Mouse (Mus musculus): ENCODE measurements around the gene Anxa11. TPM values are rescaled to one million over a fixed set of nuclear protein-coding genes. Genes with fewer than 3 reads are reported as not detected.
"Not testable (repeated sequence)": the region's sequence is repeated elsewhere in the genome, so short reads cannot be mapped to it uniquely, and the experiment has no call there.

Gene Anxa11
- polyA plus RNA-seq, 1 experiment from 2014 or later, result 65.8 TPM

DNA sequence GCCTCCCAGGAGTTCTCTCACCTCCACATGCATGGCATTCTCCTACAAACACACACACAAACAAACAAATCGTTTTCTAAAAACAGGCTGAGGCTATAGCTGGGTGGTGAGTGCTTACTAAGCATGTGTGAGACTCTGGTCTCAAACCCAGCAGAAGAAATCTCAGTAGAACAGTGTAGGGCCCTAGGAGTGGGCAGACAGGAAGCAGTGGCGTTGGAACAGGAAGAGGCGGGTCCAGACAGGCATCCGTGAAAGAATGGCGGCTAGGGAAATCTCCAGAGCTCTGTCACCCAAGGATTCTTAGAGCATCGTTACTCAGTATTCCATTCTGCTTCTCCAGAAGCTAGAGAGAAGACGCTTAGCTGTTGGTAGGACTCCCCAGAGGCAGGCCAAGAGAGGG is 35.4 kb upstream of the Anxa11 start:
- WGBS, result 89% methylated on average over 7 of the region's 7 CpGs
- Histone ChIP-seq H3K4me2 (replicated peaks; ENCODE audit: low read depth, low read length) (no peak overlapping the region), H3K27ac (ENCODE audit: low read length) (no peak overlapping the region), H3K27me3 (ENCODE audit: insufficient read depth, low read length) (no peaks in the 10 kb centered on the region), H3K4me1 (ENCODE audit: insufficient read depth, low read length) (peaks cover 25% of the 10 kb centered on the region), H3K36me3 (ENCODE audit: insufficient read depth, low read length) (no peaks in the 10 kb centered on the region), H3K9me3 (ENCODE audit: low read length) (no peaks in the 10 kb centered on the region), H3K4me3 (ENCODE audit: low read length) (no peak overlapping the region), H3K9ac (replicated peaks; ENCODE audit: low read length) (no peak overlapping the region)
- no peak for ATAC-seq (ENCODE audit: low FRiP score, low TSS enrichment)

DNA sequence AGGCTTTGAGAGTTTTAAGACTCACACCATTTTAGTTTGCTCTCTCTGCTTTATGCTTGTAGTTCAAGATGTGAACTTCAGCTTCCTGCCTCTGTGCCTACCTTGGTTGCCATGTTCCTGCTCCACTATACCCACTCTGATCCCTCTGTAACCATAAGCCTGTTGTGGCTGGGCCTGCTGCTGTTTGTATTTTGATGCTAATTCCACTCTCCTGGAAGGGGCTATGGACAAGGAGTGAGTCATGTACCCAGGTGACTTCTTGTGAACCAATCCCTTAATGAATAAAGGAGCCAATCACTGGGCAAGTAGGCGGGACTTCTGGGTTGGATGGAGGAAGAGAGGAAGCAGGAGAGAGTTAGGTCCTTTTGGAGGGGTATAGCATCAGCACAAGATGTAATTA is 30.9 kb upstream of the Anxa11 start:
- not testable (repeated sequence) for H3K4me2 ChIP-seq (replicated peaks; ENCODE audit: low read depth, low read length); H3K4me1 ChIP-seq (ENCODE audit: insufficient read depth, low read length); H3K4me3 ChIP-seq (ENCODE audit: low read length); H3K9me3 ChIP-seq (ENCODE audit: low read length); H3K27ac ChIP-seq (ENCODE audit: low read length); ATAC-seq (ENCODE audit: low FRiP score, low TSS enrichment); H3K36me3 ChIP-seq (ENCODE audit: insufficient read depth, low read length); H3K9ac ChIP-seq (replicated peaks; ENCODE audit: low read length); H3K27me3 ChIP-seq (ENCODE audit: insufficient read depth, low read length)
- WGBS, result 68% methylated on average over 1 of the region's 1 CpGs

DNA sequence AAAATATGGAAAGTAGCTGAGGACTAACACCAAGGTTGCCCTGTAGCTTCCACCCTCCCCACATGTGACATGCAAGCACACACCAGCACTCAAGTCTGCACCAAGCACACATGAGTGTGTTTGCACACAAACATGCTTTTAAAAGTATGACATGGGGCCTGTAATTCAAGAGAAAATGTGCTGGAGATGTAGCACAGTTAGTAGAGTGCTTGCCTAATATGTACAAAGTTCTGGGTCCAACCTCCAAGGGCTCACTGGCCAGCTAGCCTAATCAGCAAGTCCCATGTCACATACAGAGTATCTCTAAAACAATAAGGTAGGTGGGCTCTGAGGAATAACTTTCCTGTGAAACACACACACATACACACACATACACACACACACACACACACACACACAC is 27.8 kb upstream of the Anxa11 start:
- no peak overlapping the region for H3K4me3 ChIP-seq (ENCODE audit: low read length)
- no peak for ATAC-seq (ENCODE audit: low FRiP score, low TSS enrichment)
- 0 out of 2 replicates have a peak, but pooled peaks cover 3% of the 10 kb centered on the region for H3K4me1 ChIP-seq (ENCODE audit: insufficient read depth, low read length)
- H3K27me3 ChIP-seq (ENCODE audit: insufficient read depth, low read length), result no peaks in the 10 kb centered on the region
- no peaks in the 10 kb centered on the region for H3K9me3 ChIP-seq (ENCODE audit: low read length)
- H3K27ac ChIP-seq (ENCODE audit: low read length), result no peak overlapping the region
- H3K36me3 ChIP-seq (ENCODE audit: insufficient read depth, low read length), result no peaks in the 10 kb centered on the region
- no peak overlapping the region for H3K4me2 ChIP-seq (replicated peaks; ENCODE audit: low read depth, low read length)
- H3K9ac ChIP-seq (replicated peaks; ENCODE audit: low read length), result no peak overlapping the region

DNA sequence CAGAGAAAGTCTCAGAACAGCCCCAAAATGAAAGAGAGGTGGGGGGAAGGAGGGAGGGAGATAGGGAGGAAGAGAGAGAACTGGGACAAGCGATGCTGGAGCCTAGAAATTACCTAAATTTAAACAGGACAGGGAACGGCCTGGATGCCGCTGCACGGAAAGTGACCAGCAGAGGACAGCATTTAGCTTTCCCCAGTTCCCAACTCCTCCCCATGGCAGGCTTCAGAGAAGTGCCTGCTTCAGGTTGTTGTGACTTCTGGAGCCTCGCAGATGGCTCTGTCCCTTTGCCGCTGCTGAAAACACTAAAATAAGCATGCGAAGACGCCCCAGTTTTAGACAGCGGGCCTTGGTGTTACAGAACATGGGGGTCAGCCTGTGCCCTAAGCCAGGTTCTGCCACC is 25.5 kb upstream of the Anxa11 start:
- no peaks in the 10 kb centered on the region for H3K36me3 ChIP-seq (ENCODE audit: insufficient read depth, low read length)
- H3K4me1 ChIP-seq (ENCODE audit: insufficient read depth, low read length), result 0 out of 2 replicates have a peak, but pooled peaks cover 3% of the 10 kb centered on the region
- H3K27ac ChIP-seq (ENCODE audit: low read length), result no peak overlapping the region
- no peak overlapping the region for H3K4me3 ChIP-seq (ENCODE audit: low read length)
- no peak overlapping the region for H3K4me2 ChIP-seq (replicated peaks; ENCODE audit: low read depth, low read length)
- WGBS, result 8% methylated on average over 9 of the region's 9 CpGs
- no peaks in the 10 kb centered on the region for H3K27me3 ChIP-seq (ENCODE audit: insufficient read depth, low read length)
- peak; percentile 65 for ATAC-seq (ENCODE audit: low FRiP score, low TSS enrichment)
- no peaks in the 10 kb centered on the region for H3K9me3 ChIP-seq (ENCODE audit: low read length)
- H3K9ac ChIP-seq (replicated peaks; ENCODE audit: low read length), result no peak overlapping the region

- Histone ChIP-seq H3K4me3 (ENCODE audit: low read length) (no peak overlapping the region), H3K27me3 (ENCODE audit: insufficient read depth, low read length) (no peaks in the 10 kb centered on the region), H3K9ac (replicated peaks; ENCODE audit: low read length) (no peak overlapping the region), H3K4me2 (replicated peaks; ENCODE audit: low read depth, low read length) (no peak overlapping the region), H3K27ac (ENCODE audit: low read length) (no peak overlapping the region), H3K4me1 (ENCODE audit: insufficient read depth, low read length) (0 out of 2 replicates have a peak, but pooled peaks cover 5% of the 10 kb centered on the region), H3K9me3 (ENCODE audit: low read length) (no peaks in the 10 kb centered on the region), H3K36me3 (ENCODE audit: insufficient read depth, low read length) (no peaks in the 10 kb centered on the region)
- 76% methylated on average over 1 of the region's 1 CpGs for WGBS
- no peak for ATAC-seq (ENCODE audit: low FRiP score, low TSS enrichment)
Measured at GRCm38 (mm10) chr14:25822584-25822983, 19.4 kb upstream of the Anxa11 start.

DNA sequence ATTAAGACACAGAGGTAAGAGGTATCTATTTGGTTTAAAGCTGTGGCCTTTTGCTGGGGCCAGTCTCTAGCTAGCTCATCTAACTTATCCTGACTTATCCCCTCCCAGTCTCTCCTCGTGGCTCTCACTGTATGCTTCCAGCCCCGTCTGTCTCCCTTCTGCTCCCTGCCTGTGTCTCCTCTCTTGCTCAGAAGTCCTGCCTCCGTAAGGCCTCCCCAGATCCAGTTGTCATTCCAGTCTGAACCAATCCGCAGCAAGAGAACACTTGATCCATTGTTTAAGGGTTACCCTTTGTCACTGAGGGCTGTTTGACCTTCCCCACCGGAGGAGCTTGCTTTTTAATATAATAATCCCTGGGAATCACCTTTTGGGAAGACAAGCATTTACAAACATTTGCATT is 17.0 kb upstream of the Anxa11 start:
- Histone ChIP-seq H3K4me1 (ENCODE audit: insufficient read depth, low read length) (0 out of 2 replicates have a peak, but pooled peaks cover 5% of the 10 kb centered on the region), H3K9me3 (ENCODE audit: low read length) (no peaks in the 10 kb centered on the region), H3K9ac (replicated peaks; ENCODE audit: low read length) (no peak overlapping the region), H3K4me3 (ENCODE audit: low read length) (no peak overlapping the region), H3K36me3 (ENCODE audit: insufficient read depth, low read length) (no peaks in the 10 kb centered on the region), H3K27me3 (ENCODE audit: insufficient read depth, low read length) (no peaks in the 10 kb centered on the region), H3K4me2 (replicated peaks; ENCODE audit: low read depth, low read length) (no peak overlapping the region), H3K27ac (ENCODE audit: low read length) (no peak overlapping the region)
- no peak for ATAC-seq (ENCODE audit: low FRiP score, low TSS enrichment)
- WGBS, result 66% methylated on average over 5 of the region's 5 CpGs

GRCm38 (mm10) chr14:25825880-25826626 is 15.9 kb upstream of the Anxa11 start:
- H3K27me3 ChIP-seq (ENCODE audit: insufficient read depth, low read length), result no peaks in the 10 kb centered on the region
- 0 out of 2 replicates have a peak, but pooled peaks cover 5% of the 10 kb centered on the region for H3K4me1 ChIP-seq (ENCODE audit: insufficient read depth, low read length)
- no peak overlapping the region for H3K27ac ChIP-seq (ENCODE audit: low read length)
- H3K4me3 ChIP-seq (ENCODE audit: low read length), result no peak overlapping the region
- no peak overlapping the region for H3K4me2 ChIP-seq (replicated peaks; ENCODE audit: low read depth, low read length)
- no peaks in the 10 kb centered on the region for H3K36me3 ChIP-seq (ENCODE audit: insufficient read depth, low read length)
- 78% methylated on average over 11 of the region's 11 CpGs for WGBS
- no peak overlapping the region for H3K9ac ChIP-seq (replicated peaks; ENCODE audit: low read length)
- H3K9me3 ChIP-seq (ENCODE audit: low read length), result no peaks in the 10 kb centered on the region
- no peak for ATAC-seq (ENCODE audit: low FRiP score, low TSS enrichment)

- H3K9ac ChIP-seq (replicated peaks; ENCODE audit: low read length), result no peak overlapping the region
- no peaks in the 10 kb centered on the region for H3K36me3 ChIP-seq (ENCODE audit: insufficient read depth, low read length)
- no peak overlapping the region for H3K4me3 ChIP-seq (ENCODE audit: low read length)
- H3K4me1 ChIP-seq (ENCODE audit: insufficient read depth, low read length), result 0 out of 2 replicates have a peak, but pooled peaks cover 5% of the 10 kb centered on the region
- no peak overlapping the region for H3K4me2 ChIP-seq (replicated peaks; ENCODE audit: low read depth, low read length)
- WGBS, result 80% methylated on average over 2 of the region's 2 CpGs
- H3K27ac ChIP-seq (ENCODE audit: low read length), result no peak overlapping the region
- H3K27me3 ChIP-seq (ENCODE audit: insufficient read depth, low read length), result no peaks in the 10 kb centered on the region
- no peaks in the 10 kb centered on the region for H3K9me3 ChIP-seq (ENCODE audit: low read length)
- no peak for ATAC-seq (ENCODE audit: low FRiP score, low TSS enrichment)
Measured at GRCm38 (mm10) chr14:25826866-25827265, 15.1 kb upstream of the Anxa11 start.

GRCm38 (mm10) chr14:25831332-25831731 is 10.6 kb upstream of the Anxa11 start:
- H3K27ac ChIP-seq (ENCODE audit: low read length), result no peak overlapping the region
- H3K27me3 ChIP-seq (ENCODE audit: insufficient read depth, low read length), result no peaks in the 10 kb centered on the region
- no peak for ATAC-seq (ENCODE audit: low FRiP score, low TSS enrichment)
- WGBS, result 76% methylated on average over 1 of the region's 1 CpGs
- H3K4me1 ChIP-seq (ENCODE audit: insufficient read depth, low read length), result peaks cover 3% of the 10 kb centered on the region; the same call in 1 of the 2 replicates
- H3K36me3 ChIP-seq (ENCODE audit: insufficient read depth, low read length), result no peaks in the 10 kb centered on the region
- no peaks in the 10 kb centered on the region for H3K9me3 ChIP-seq (ENCODE audit: low read length)
- no peak overlapping the region for H3K4me2 ChIP-seq (replicated peaks; ENCODE audit: low read depth, low read length)
- H3K9ac ChIP-seq (replicated peaks; ENCODE audit: low read length), result no peak overlapping the region
- no peak overlapping the region for H3K4me3 ChIP-seq (ENCODE audit: low read length)

- ATAC-seq (ENCODE audit: low FRiP score, low TSS enrichment), result peak; percentile 57; the same call in 1 of the 2 replicates
- 12% methylated on average over 14 of the region's 14 CpGs for WGBS
- no peaks in the 10 kb centered on the region for H3K36me3 ChIP-seq (ENCODE audit: insufficient read depth, low read length)
Measured at GRCm38 (mm10) chr14:25832301-25832700, 9.7 kb upstream of the Anxa11 start.

More at GRCm38 (mm10) chr14:25832301-25832700, 9.7 kb upstream of the Anxa11 start:
- Histone ChIP-seq H3K9me3 (ENCODE audit: low read length) (no peaks in the 10 kb centered on the region), H3K9ac (replicated peaks; ENCODE audit: low read length) (no peak overlapping the region), H3K27me3 (ENCODE audit: insufficient read depth, low read length) (no peaks in the 10 kb centered on the region), H3K4me2 (replicated peaks; ENCODE audit: low read depth, low read length) (no peak overlapping the region; the same call in 1 of the 2 replicates), H3K27ac (ENCODE audit: low read length) (no peak overlapping the region), H3K4me1 (ENCODE audit: insufficient read depth, low read length) (peaks cover 3% of the 10 kb centered on the region; the same call in 1 of the 2 replicates), H3K4me3 (ENCODE audit: low read length) (no peak overlapping the region)
